Mouse (Mus musculus) fat pad, adult 2 months (tissue): ENCODE measurements around the gene Tmem88b.
"Not testable (repeated sequence)": the region's sequence is repeated elsewhere in the genome, so short reads cannot be mapped to it uniquely, and the experiment has no call there.

Experiments used
- DNase-seq: peaks from one replicate; pipeline ENCODE4 v3.0.0-alpha.2; 2011; ENCODE audit warnings: low read depth, low spot score; ENCODE audit errors: extremely low read depth

The Tmem88b gene

GRCm38 (mm10) chr4:155790021-155790489 lies 4.4 kb upstream of the Tmem88b start, which contains the start of gene Ankrd65:
Gene Ankrd65 (plus strand): TSS chr4:155790439.
- DNase-seq: no peak

DNA sequence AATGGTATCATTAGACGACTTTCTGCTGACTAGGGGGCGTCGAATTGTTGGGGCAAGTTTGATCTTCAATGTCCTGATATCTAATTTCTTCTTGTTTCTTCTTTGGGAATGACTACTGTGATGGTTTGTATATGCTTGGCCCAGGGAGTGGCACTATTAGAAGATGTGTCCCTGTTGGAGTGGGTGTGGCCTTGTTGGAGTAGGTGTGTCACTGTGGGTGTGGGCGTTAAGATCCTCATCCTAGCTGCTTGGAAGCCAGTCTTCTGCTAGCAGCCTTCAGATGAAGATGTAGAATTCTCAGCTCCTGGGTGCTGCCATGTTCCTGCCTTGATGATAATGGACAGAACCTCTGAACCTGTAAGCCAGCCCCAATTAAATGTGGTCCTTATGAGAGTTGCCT lies 3.2 kb upstream of the Tmem88b start:
- DNase-seq: not testable (repeated sequence)

DNA sequence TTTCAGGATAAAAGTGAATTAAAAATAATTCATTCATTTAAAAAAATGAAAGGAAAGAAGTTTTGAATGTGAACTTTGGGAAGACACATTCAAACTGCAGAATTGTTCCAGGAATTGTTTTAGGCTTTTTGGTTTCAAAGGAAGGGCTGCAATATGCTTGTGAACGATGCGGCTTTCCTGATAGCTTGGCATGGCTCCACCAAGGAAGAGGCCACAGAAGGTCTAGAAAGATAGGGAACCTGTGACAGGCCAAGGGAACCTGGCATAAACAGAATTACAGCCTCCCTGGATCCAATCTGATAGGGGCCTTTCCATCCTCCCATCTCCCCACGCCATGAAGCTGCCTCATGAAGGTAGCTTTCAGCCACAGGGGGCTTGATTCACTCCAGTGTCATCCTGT lies 2.6 kb upstream of the Tmem88b start:
- no peak for DNase-seq

- DNase-seq: no peak
Observed at GRCm38 (mm10) chr4:155785246-155785645, 428 bp downstream of the Tmem88b start.

DNA sequence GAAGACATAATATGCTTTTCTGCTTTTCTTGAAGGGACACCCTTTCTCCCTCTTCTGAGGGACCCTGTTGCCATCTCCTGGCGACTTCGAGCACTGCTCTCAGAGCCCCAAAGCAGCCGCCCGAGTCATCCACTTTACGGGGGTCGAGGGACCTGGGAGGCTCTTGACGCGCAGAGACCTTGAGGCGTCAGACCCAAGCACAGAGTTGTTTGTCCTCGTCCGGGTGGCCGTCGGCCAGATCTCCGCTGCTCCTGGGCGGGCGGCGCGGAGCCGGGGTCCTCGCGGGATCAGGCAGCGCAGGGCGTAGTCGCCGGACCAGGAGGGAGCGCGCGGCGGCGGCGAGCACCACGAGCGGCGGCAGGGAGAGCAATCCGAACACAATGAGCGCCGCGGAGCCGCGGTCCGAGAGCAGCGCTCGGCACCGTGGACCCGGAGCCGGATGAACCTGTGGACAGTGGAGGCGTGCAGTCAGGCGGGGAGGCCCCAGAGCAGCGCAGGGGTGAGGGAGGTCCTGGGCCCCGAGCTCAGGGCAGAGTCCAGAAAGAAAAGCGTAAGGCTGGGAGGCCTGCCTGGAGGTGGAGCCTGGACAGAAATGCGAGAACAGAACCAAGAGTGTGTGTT lies 1.5 kb downstream of the Tmem88b start:
- DNase-seq: no peak

GRCm38 (mm10) chr4:155783486-155784080 lies 2.1 kb downstream of the Tmem88b start:
- DNase-seq: no peak

- no peak for DNase-seq
Observed at GRCm38 (mm10) chr4:155780895-155781294, 4.8 kb downstream of the Tmem88b start.

DNA sequence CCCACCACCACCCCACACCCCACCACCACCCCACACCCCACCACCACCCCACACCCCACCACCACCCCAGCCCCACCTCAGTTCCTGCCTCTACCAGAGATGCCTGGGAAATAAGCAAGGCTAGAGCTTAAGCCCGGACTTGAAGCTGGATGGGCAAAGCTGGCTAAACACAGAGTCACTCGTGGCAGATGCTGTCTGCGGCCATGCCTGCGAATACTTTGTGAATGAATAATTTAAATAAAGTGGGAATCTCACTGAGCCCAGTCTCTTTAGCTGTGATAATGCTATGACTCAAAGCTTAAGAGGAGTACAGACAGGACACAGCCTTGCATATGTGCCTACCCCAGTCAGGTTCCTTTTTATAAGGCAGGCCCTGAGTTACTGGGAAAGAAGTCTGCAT lies 6.2 kb downstream of the Tmem88b start:
- no peak for DNase-seq

DNA sequence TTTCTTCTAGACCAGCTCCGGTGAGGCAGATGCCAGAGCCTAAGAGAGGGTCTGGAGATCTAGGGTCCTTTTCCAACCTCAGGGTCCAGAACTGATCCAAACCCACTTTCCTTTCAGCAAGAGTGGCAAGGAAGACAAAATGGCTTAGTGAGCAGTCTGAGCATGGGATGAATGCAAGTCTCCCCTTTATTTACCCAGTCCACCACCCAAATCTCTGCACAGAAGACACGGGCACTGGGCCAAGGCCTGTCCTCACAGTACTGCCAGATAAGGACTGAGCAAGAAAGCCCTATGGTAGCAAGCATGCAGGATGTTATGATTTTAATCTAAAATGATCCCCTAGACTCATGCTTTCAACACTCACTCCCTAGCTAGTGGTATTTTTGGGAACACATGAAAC lies 7.9 kb downstream of the Tmem88b start:
- no peak for DNase-seq

DNA sequence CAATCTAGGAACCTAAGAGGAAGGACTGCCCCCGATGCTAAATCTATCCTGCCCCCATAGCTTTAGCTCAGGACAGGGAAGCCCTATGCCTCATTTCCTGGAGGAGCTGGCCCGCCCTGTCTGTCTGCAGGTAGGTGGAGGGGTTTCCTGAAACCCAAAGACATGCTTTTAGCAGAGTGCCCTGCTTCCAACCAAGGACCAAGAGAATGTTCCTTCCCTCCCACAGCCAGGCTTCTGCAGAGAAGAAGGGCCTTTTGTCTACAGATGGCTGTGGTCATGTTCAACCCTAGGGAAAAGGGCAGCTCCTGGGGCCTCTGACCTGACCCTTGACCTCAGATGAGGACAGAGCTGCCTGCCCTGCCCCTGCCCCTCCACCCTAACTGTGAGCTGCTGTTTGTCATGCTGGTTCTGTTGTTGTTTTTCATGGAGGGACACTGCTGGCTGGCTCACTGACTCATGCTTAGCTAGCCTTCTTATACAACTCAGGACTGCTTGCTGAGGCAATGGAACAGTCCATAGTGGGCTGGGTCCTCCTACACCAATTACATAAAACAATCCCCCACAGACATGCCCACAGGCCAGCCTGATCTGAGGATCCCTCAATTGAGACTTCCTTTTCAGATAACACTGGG lies 8.9 kb downstream of the Tmem88b start:
- no peak for DNase-seq

GRCm38 (mm10) chr4:155775855-155776254 lies 9.8 kb downstream of the Tmem88b start:
- no peak for DNase-seq

DNA sequence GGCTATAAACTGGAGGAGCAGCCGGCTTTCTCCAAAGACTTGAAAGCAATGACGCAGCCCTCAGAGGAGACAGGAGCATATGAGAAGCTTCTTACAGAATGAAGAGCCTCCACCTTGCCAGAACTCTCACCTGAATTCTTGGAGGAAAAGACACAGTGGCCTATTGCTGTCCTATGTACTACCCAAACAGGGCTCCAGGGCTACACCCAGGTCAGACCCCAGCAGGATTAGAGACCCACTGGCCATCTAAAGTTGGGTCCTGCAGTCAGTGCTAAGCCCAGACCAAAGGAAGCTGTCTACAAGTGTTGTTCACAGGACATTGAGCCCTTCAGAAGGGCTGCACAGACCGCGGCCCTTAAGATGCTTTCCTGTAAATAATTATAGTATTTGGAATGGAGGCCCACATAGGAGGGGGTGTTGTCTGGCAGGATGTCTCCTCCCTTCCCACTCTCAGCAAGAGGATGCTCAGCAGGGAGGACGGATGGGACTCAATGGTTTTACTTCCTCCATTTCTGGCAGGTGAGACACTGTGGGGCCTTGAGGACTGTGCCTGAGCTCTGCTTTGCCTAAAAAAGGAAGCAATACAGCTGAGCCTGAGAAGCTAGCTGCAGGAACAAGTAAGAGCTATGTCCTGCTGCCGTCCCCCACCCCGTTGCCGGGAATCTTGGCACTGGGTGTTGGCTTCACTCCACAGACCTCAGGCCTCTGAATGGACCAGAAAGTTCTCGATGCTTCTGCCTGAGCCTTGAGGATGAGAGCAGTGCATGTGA lies 10.5 kb downstream of the Tmem88b start:
- no peak for DNase-seq

- DNase-seq: no peak
Observed at GRCm38 (mm10) chr4:155774280-155774754, 11.4 kb downstream of the Tmem88b start, which contains the start of gene Vwa1. Gene Vwa1 (minus strand): TSS chr4:155774698.

DNA sequence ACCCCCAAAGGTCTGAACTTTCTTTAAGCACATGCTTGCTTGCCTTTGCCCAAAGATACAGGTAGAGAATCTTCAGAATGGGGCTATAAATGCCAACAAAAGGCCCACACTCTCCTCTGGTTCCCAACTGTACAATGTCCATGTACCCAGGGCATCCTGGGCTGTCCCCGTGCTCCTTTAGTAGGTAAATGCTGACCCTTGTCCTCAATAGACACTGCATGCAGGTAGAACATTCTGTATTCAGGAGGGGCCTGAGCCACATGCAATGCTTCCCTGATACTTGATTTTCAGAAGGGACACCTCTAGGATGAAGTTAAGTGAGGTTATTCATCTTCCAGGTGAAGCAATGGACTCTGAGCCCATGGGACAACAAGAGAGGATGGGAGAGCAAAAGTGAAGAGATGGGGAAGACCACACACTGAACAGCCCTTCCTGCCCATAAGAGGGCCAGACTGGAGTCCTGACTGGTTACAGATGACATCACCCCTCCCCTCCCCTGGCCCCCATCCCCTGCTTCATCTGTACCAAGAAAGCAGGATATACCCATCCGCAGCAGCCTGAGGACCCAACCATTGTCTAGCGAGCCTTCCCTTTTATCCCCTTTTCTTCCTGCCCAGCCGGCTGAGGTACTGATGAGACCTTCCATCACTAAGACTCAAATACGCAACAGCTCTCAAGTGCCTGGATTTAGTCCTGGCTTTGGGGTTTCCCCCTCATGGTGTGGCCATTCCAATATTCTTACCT lies 12.2 kb downstream of the Tmem88b start:
- no peak for DNase-seq

- DNase-seq: no peak
Observed at GRCm38 (mm10) chr4:155772786-155773185, 12.9 kb downstream of the Tmem88b start.

GRCm38 (mm10) chr4:155771706-155772105 lies 14.0 kb downstream of the Tmem88b start:
- no peak for DNase-seq

DNA sequence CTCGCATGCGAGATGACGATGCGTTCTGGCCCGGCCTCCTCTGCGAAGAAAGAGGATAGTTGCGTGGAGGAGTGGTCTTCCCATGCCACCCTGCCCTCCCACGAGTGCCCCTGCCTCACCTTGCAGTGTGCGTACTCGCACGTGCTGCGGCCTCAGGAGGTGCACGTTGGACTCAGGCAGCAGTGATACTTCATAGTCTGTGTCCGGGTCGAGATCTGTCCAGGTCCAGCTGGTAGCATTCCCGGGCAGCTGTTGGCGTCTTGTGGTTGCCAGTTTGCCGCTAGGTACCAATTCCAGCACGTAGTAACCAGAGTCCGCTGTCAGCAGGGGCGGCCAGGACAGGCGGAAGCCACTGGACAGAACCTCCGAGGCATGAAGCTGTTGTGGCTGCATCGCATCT lies 15.0 kb downstream of the Tmem88b start:
- no peak for DNase-seq

DNA sequence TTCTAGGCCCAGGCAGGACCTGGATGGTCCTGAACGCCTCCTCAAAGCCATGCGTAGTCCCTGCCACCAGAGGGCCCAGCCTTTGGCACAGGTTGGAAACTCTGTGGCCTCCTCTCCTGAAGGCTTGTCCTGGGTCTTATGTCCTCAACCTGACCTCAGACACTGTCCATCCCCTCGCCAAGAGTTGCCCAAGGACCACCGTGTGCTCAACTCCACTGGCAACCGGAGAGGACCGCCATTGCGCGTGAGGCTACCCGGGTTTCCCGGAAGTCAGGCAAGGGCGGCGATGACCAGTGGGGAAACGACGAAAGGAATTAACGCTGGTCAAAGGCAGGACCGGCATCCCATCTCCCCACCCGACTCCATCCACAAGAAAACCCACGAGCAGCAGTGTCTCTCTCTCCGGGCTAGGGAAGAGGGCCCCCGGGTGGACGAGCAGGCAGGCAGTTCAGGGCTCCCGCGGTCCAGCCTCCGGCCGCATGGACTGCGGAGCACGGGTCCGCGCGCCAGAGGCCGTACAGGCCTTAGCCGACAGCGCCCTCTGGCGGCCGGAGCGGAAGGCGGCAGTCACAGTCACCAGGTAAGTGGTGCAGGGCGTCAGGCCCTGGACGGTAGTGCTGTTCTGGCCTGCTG lies 15.7 kb downstream of the Tmem88b start:
- DNase-seq: no peak

DNA sequence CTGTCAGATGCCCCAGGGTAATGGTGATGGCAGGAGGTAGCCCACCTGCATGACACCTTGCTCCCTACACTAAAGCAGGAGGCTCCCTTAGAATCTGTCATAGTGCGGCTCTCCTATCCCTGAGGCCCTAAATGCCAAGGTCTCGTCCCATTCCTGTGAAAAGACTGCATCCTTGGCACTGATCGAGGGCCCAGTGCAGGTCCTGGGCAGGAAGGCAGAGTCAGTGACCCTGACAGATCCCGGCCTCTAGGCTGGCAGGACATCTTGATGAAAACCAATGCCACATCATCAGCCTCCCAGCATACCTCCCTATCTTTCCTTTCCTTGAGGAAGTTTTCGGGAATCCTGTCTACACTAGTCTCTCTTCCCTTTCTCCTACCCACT lies 16.2 kb downstream of the Tmem88b start:
- DNase-seq: no peak

GRCm38 (mm10) chr4:155762357-155762756 lies 23.3 kb downstream of the Tmem88b start:
- no peak for DNase-seq
